Mouse (Mus musculus) intestine, embryonic 16.5 days (tissue): ENCODE results near the gene Tmem59. TPM values are rescaled to one million over a fixed set of nuclear protein-coding genes. Genes with fewer than 3 reads are reported as not detected.

Experiments
- ATAC-seq: fragments of 200-750 bp; cut with Nextera tagmentation; 2 replicates; pipeline ENCODE4 v1.8.0; 2017; ENCODE audit warnings: moderate TSS enrichment, moderate library complexity
- H3K27ac ChIP-seq: fragments of 300-500 bp; sonication (generic); 2 replicates; pipeline ENCODE4 v1.5.1; 2014; ENCODE audit warnings: mild to moderate bottlenecking, low read length
- H3K27me3 ChIP-seq: fragments of 300-500 bp; sonication (generic); replicated peaks from 2 replicates; pipeline ENCODE4 v1.6.1; 2014; ENCODE audit warnings: low read length, control low read depth, mixed read lengths; ENCODE audit not compliant: control insufficient read depth, insufficient read depth
- H3K36me3 ChIP-seq: fragments of 300-500 bp; sonication (generic); 2 replicates; pipeline ENCODE4 v1.6.1; 2014; ENCODE audit warnings: low read length, control low read depth; ENCODE audit not compliant: control insufficient read depth, insufficient read depth
- H3K4me1 ChIP-seq: fragments of 300-500 bp; sonication (generic); 2 replicates; pipeline ENCODE4 v1.6.1; 2014; ENCODE audit warnings: low read length, control low read depth, mixed read lengths; ENCODE audit not compliant: control insufficient read depth, insufficient read depth
- H3K4me2 ChIP-seq: fragments of 300-500 bp; sonication (generic); 2 replicates; pipeline ENCODE4 v1.6.1; 2014; ENCODE audit warnings: low read depth, low read length, control low read depth
- H3K4me3 ChIP-seq: fragments of 300-500 bp; sonication (generic); 2 replicates; pipeline ENCODE4 v1.5.1; 2014; ENCODE audit warnings: mild to moderate bottlenecking, low read length
- H3K9ac ChIP-seq: fragments of 300-500 bp; sonication (generic); 2 replicates; pipeline ENCODE4 v1.6.1; 2014; ENCODE audit warnings: low read depth, low read length
- H3K9me3 ChIP-seq: fragments of 300-500 bp; sonication (generic); 2 replicates; pipeline ENCODE4 v1.6.1; 2016; ENCODE audit warnings: low read length, control low read depth; ENCODE audit not compliant: control insufficient read depth
- WGBS: fragments of 180-500 bp; shearing (Covaris S2); extraction: QIAGEN DNeasy Blood & Tissue Kit; methylation state at CpG from one replicate; pipeline ENCODE4 v1.1.7; 2014; 5-methylcytosine and 5-hydroxymethylcytosine counted together
- polyA plus RNA-seq: library from polyadenylated mRNA; unstranded; fragments of >200 nt; fragmentation: Nextera tagmentation; extraction: Ambion mirVana; gene quantifications from 2 replicates; pipeline ENCODE4 v1.2.1, GENCODE M21; 2015

The Tmem59 gene
- polyA plus RNA-seq, 1 experiment from 2014 or later: 449 TPM

- WGBS: 69% methylated on average over 9 of the region's 9 CpGs
- Histone ChIP-seq H3K4me3 (no peak overlapping the region), H3K9me3 (no peaks in the 10 kb centered on the region), H3K27ac (no peak overlapping the region), H3K9ac (no peak overlapping the region), H3K4me2 (no peak overlapping the region), H3K36me3 (no peaks in the 10 kb centered on the region), H3K27me3 (no peaks in the 10 kb centered on the region), H3K4me1 (peaks cover 2% of the 10 kb centered on the region; the same call in 1 of the 2 replicates)
- peak; percentile 73 for ATAC-seq
Measured at GRCm38 (mm10) chr4:107217574-107217973, 39.4 kb downstream of the Tmem59 start.

DNA sequence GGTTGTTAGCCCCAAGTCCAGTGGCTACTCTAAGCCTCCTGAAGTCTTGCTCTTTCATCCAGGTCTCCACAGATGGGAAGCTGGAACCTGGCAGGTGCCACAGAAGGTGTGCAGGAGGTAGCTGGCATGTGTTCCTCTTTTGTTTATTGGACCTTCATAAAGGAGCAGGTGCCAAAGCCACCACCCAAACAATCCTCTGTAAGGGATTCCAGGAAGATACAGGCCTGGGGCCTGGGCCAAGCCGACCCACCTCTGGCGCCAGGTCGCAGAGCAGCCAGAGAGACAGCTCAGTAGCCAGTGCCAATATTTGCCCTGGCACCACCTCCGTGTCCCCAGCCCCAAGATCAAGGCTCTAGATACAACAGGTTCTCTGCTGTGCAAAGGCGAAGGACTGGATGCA is 43.3 kb downstream of the Tmem59 start:
- H3K36me3 ChIP-seq: no peaks in the 10 kb centered on the region
- no peaks in the 10 kb centered on the region for H3K4me1 ChIP-seq
- H3K4me3 ChIP-seq: no peak overlapping the region
- no peak overlapping the region for H3K4me2 ChIP-seq
- ATAC-seq: no peak
- WGBS: 82% methylated on average over 5 of the region's 5 CpGs
- no peak overlapping the region for H3K9ac ChIP-seq
- no peaks in the 10 kb centered on the region for H3K9me3 ChIP-seq
- no peaks in the 10 kb centered on the region for H3K27me3 ChIP-seq
- no peak overlapping the region for H3K27ac ChIP-seq

DNA sequence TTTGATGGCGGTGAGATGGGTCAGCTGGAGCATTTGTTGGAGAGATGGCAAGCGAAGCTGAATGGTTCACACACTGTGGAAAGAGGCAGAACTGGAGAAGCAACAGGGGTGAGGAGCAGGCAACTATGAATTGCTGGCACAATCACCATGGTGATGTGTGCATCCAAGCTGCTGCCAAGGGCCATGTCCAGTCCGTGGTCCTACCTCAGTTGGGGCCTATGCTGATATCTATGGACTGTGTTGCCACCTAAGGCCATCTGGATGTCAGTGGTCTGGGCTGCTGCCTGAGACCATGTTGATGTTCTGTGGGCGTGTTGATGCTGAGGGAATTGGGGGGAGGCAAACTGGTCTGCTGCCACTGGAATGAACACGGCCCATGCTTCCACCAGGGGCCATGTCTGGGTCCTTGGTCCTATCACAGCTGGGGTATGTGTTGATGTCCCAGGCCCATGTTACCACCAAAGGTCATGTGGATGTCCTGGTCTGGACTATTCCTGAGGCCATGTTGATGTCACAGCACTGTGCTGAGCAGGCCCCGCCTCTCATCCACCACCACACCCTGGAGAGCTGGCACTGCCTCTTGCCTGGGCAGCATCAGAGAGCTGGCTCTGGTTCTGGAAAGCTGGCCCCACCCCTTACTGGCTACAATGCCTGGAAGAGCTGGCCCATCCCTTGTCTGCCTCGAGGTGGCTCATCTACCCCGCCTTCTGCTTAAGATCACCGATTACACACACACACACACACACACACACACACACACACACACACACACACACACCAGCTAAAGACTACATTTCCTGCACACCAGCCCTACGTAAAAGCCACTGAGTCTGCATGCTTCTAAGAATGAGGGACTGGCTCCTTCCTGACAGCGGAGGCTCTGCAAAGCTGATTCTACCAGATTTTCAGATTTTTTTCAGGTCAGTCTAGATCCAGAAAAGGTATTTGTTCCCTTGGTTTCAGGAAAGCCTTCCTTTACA is 45.3 kb downstream of the Tmem59 start:
- Histone ChIP-seq H3K4me3 (no peak overlapping the region), H3K4me1 (no peaks in the 10 kb centered on the region), H3K9ac (no peak overlapping the region), H3K9me3 (no peaks in the 10 kb centered on the region), H3K27me3 (no peaks in the 10 kb centered on the region), H3K4me2 (no peak overlapping the region), H3K36me3 (no peaks in the 10 kb centered on the region), H3K27ac (no peak overlapping the region)
- ATAC-seq: peak; percentile 38
- 70% methylated on average over 11 of the region's 11 CpGs for WGBS

DNA sequence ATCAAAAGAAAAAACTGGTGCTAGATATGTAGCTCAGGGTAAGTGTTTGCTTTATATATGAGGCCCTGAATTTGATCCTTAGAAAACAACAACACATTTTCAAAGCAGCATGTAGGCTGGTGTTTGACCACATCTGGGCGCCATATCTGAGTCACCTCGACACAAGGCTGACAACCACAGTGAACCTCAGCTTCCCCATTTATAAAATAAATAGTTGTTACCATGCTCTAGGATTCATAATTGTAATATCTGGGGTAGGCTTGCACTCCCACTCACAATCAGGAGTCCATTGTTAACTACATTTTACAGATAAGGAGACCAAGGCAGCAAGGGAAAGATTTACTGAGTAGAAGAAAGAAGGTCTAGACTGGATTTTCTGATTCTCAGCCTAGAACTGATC is 48.1 kb downstream of the Tmem59 start:
- H3K27ac ChIP-seq: no peak overlapping the region
- H3K4me1 ChIP-seq: no peaks in the 10 kb centered on the region
- H3K9ac ChIP-seq: no peak overlapping the region
- no peak for ATAC-seq
- no peak overlapping the region for H3K4me3 ChIP-seq
- WGBS: 93% methylated on average over 2 of the region's 2 CpGs
- no peaks in the 10 kb centered on the region for H3K9me3 ChIP-seq
- H3K4me2 ChIP-seq: no peak overlapping the region
- H3K36me3 ChIP-seq: no peaks in the 10 kb centered on the region
- H3K27me3 ChIP-seq: no peaks in the 10 kb centered on the region

- no peaks in the 10 kb centered on the region for H3K9me3 ChIP-seq
- 55% methylated on average over 3 of the region's 3 CpGs for WGBS
Measured at GRCm38 (mm10) chr4:107232219-107232618, 54.0 kb downstream of the Tmem59 start.

GRCm38 (mm10) chr4:107238253-107238652 is 60.1 kb downstream of the Tmem59 start:
- Histone ChIP-seq H3K9me3 (no peaks in the 10 kb centered on the region), H3K27ac (no peak overlapping the region), H3K27me3 (no peaks in the 10 kb centered on the region), H3K36me3 (no peaks in the 10 kb centered on the region; the same call in none of the 2 replicates), H3K9ac (no peak overlapping the region), H3K4me2 (no peak overlapping the region), H3K4me3 (no peak overlapping the region), H3K4me1 (no peaks in the 10 kb centered on the region)
- ATAC-seq: peak; percentile 68
- 86% methylated on average over 2 of the region's 2 CpGs for WGBS

More at GRCm38 (mm10) chr4:107232219-107232618, 54.0 kb downstream of the Tmem59 start:
- ATAC-seq: no peak
- Histone ChIP-seq H3K36me3 (peaks cover 2% of the 10 kb centered on the region), H3K4me3 (no peak overlapping the region), H3K4me1 (no peaks in the 10 kb centered on the region), H3K4me2 (no peak overlapping the region), H3K27ac (no peak overlapping the region), H3K27me3 (no peaks in the 10 kb centered on the region), H3K9ac (no peak overlapping the region)

DNA sequence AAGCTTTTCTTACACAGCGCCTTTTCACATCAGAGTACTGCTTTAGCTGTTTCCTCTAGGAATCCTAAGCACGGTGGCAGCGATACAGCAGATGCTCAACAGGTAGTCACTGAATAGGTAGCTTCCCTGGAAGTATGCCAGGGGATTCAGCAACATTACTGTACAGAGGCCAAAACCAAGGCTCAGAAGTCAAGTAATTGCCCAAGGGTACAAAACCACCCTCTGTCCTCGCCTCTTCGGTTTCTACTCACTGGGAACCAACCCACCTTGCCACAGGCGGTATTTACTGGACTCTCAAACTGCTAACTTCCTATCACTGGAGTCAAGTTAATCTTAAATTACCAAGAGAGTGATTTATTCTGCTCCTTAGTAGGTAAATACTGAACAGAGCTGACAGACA is 62.0 kb downstream of the Tmem59 start:
- H3K27me3 ChIP-seq: no peaks in the 10 kb centered on the region
- no peaks in the 10 kb centered on the region for H3K9me3 ChIP-seq
- no peak overlapping the region for H3K9ac ChIP-seq
- no peak overlapping the region for H3K27ac ChIP-seq
- no peak overlapping the region for H3K4me2 ChIP-seq
- ATAC-seq: no peak
- H3K36me3 ChIP-seq: no peaks in the 10 kb centered on the region
- WGBS: 96% methylated on average over 6 of the region's 6 CpGs
- no peak overlapping the region for H3K4me3 ChIP-seq
- peaks cover under 1% of the 10 kb centered on the region; the same call in 1 of the 2 replicates for H3K4me1 ChIP-seq

- no peak overlapping the region for H3K4me2 ChIP-seq
- no peak for ATAC-seq
- H3K4me1 ChIP-seq: peaks cover 16% of the 10 kb centered on the region
- 67% methylated on average over 6 of the region's 6 CpGs for WGBS
- H3K4me3 ChIP-seq: no peak overlapping the region
- no peaks in the 10 kb centered on the region for H3K9me3 ChIP-seq
- H3K36me3 ChIP-seq: no peaks in the 10 kb centered on the region
- H3K27me3 ChIP-seq: no peaks in the 10 kb centered on the region
- H3K27ac ChIP-seq: no peak overlapping the region
- no peak overlapping the region for H3K9ac ChIP-seq
Measured at GRCm38 (mm10) chr4:107243365-107244333, 65.5 kb downstream of the Tmem59 start.

GRCm38 (mm10) chr4:107245368-107245767 is 67.2 kb downstream of the Tmem59 start:
- Histone ChIP-seq H3K4me3 (no peak overlapping the region), H3K27ac (peak overlapping the region; percentile 26; the same call in 1 of the 2 replicates), H3K4me1 (peaks cover 27% of the 10 kb centered on the region), H3K9ac (no peak overlapping the region), H3K4me2 (no peak overlapping the region), H3K9me3 (no peaks in the 10 kb centered on the region), H3K27me3 (no peaks in the 10 kb centered on the region), H3K36me3 (no peaks in the 10 kb centered on the region)
- ATAC-seq: no peak; the same call in 1 of the 2 replicates
- 59% methylated on average over 2 of the region's 2 CpGs for WGBS
